Mouse (Mus musculus) mouse embryonic stem cell (cell line): ENCODE measurements around the gene Hoxa4.

Source experiments
- in situ Hi-C, 2 experiments: fragments of 300-500 bp; cut with MboI; formaldehyde crosslinking; loops; 1 replicate in 1 of 2; 3 replicates in 1 of 2; pipeline ENCODE4 v1.14.3; 2019 to 2020; ENCODE audit warnings: low sequenced_read_pairs in 2 of 2, low pct_unique_long_range_greater_than_20kb in 1 of 2, mixed read lengths in 1 of 2; ENCODE audit not compliant: unreplicated experiment in 1 of 2

The Hoxa4 gene

GRCm38 (mm10) chr6:52176391-52176790, 15.2 kb downstream of the Hoxa4 start:
- in situ Hi-C loops: no loop called here

DNA sequence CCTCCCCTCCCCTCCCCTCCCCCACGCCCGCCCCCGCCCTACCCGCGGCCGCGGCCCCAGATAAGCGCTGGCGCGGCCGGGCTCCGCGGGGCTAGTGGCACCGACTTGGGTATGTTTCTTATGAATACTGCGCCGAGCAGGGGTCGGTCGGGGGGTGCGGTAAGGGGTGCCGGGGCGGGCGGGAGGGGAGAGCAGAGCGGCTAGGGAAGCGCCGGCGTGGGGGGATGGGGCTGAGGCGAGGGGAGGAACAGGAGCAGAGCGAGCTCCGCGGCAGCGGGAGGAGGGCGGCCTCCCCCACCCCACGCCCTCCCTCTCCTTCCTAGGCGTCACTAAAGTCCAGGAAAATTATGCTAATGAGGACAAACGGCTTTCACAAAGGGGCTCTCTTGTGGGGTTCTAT, 15.7 kb downstream of the Hoxa4 start:
- in situ Hi-C loops: no loop called here

DNA sequence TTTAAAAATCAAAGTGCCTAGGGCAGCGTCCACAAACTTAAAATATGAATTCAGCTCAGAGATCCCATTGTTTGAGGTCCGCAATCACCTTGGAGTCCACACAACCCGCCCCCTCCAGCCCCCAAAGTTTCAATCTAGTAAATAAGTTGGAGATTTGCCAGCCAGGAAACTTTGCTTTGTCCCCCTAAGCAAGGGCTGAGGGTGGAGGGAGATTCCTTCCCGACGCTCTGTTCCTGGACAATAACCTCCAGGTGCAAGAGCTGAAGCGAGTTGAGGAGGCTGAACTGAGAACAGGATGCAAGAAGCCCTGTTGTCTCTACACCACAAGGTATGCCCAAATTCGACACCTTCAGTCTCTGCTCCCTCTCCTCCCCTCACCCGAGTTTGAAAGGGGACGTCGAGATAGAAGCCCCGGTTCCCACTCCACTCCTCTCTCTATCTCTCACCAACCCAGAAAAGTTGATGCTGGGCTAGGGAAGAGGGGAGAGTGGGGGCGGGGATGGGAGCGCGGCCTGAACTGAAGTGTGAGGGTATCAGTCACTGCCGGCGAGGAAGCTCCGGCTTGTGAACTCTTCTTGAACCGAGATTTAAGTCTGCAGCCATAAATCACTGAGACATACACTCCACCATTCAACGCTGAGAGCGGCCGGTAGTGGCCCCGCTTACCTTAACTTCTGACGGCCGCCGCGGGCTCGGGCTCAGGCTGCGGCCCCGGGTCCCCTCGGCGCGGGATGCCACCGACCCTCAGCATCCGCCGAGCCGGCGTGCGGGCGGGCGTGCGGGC, 16.4 kb downstream of the Hoxa4 start:
- in situ Hi-C loops: no loop called here

DNA sequence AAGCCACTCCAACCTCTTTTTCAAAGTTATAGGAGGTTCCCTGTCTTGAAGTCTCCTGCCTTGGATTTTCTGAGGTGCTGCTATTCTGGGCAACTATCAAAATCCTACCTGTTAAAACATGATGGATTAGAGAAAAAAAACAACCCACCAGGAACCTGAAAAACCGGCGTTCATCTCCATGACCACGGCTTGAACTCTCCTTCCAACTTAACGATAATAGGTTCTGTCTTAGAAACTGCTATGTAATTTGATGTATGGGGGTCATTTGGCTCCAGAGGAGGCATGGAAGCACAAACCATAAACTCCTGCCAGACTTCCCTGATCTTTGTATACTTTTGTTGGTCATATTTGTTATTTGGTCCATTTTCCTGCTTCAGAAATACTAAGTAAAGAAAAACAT, 17.9 kb downstream of the Hoxa4 start:
- in situ Hi-C loops: no loop called here

DNA sequence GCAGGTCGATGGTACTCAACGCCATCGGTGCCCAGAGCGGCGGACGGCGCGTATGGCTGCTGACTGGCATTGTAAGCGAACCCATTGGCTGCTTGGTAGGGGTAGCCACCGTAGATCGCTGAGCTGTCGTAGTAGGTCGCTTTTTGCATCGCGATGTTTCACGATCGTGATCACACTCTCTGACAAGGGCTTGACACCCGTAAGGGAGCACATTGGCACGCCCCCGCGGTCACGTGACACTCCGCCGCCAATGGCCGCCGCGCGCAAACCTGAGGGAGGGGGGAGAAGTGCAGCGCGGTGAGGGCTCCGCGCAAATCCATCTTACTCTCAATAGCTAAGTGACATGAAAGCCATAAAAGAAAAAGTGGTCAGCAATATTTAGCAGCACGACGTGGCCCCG, 19.1 kb downstream of the Hoxa4 start:
- in situ Hi-C loops: no loop called here

GRCm38 (mm10) chr6:52171938-52172337, 19.6 kb downstream of the Hoxa4 start:
- in situ Hi-C loops: no loop called here

DNA sequence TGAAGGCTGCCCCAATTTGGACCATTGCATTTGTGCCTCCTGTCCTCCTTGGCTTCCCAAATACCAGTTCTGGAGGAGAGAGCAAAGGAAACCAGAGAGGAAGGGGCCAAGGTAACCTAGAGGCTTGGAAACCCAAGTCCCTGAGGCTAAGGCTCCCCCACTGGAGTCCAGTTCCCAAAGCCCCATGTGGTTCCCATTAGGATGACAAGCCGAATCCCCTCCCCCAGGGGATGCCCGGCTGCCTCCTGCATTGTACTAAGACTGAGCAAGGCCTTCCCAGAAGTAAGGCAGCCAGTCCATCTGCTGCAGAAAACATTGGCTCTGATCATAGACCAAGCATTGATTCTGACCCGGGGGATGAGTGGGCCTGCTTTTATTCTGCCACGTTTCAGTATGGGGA, 20.2 kb downstream of the Hoxa4 start:
- in situ Hi-C loops: no loop called here

DNA sequence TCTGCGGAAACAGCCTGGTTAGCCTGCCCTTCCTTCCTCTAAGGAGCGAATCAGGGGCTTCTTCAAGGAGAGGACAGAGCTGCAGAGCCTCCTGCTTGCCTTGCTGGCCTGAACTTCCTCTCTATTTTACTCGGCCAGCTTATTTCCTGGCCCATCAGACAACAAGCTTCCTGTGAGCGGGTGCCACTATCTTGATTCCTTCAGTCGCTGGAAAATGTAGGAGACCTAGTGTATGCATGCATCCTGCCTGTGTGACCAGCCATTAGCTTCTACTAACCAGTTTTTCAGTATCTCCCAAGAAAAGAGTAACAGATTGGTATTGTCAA, 20.7 kb downstream of the Hoxa4 start:
- in situ Hi-C loops: no loop called here

DNA sequence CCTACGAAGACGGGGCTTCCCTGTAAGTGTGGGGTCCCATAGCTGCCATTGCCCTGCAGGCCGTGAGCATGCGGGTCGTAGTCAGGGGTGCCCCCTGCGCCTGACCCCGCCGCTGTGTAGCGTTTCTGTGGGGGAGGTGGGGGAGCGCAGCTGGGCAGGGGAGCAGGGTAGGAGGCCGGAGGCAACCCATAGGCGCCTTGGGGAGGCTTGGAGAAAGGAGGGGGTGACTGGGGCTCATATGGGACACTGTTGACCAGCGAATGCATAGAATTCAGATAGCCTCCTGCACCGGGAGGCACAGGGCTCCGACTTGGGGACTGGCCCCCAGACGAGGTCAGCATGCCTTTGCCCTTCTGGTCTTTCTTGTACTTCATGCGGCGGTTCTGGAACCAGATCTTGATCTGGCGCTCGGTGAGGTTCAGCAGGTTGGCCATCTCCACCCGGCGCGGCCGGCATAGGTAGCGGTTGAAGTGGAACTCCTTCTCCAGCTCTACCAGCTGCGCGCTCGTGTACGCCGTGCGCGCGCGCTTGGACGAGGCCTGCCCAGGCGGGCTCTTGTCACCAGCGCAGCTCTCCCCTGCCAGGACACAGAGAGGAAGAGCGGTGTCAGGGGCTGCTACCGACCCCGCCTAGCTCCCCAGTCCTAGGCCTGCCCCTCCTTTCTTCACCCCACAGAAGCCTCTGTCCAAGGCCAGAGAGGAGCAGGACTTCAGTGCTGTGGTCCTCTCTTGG, 21.2 kb downstream of the Hoxa4 start:
- in situ Hi-C loops: no loop called here

DNA sequence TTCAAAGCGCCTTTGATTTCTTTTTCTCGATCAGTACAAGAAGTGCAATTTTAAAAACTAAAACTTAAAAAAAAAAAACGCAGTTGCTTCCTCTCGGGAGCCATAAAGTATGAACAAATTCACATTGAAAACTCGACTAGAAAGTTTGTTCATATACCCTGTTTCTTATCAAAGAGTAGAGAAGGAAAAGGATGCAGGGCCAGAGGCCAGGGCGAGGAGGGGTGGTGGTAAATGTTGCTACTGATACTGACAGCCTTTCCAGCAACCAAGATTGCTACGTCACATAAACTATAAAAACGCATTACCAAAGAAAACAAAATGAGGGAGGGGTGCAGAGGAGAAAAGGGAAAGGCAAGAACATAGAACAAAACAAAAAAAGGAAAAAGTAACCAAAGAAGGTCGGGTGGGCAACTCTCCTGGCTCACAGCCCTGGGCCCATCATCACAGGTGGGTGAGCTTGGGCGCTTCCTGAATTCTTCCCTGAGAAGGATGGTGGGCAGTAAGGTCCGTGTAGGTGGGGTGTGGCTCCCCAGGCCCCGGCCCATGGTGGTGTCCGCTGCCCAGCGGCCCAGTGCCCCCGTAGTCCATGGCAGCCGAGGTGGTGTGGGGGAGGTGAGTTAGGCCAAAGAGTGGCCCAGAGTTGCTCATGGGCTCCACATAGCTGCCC, 21.9 kb downstream of the Hoxa4 start:
- in situ Hi-C loops: loop anchor here in 1 of 2 experiments (5.0 kb wide), 1 partner anchor 78 kb away; the partner anchor contains the start of gene Hoxa11

GRCm38 (mm10) chr6:52168191-52169055, 23.1 kb downstream of the Hoxa4 start:
- in situ Hi-C loops: loop anchor here in 1 of 2 experiments (5.0 kb wide), 1 partner anchor 79 kb away; the partner anchor contains the start of gene Hoxa11

GRCm38 (mm10) chr6:52167736-52168161, 23.8 kb downstream of the Hoxa4 start:
- in situ Hi-C loops: loop anchor here in 1 of 2 experiments (5.0 kb wide), 1 partner anchor 80 kb away; the partner anchor contains the start of gene Hoxa11

DNA sequence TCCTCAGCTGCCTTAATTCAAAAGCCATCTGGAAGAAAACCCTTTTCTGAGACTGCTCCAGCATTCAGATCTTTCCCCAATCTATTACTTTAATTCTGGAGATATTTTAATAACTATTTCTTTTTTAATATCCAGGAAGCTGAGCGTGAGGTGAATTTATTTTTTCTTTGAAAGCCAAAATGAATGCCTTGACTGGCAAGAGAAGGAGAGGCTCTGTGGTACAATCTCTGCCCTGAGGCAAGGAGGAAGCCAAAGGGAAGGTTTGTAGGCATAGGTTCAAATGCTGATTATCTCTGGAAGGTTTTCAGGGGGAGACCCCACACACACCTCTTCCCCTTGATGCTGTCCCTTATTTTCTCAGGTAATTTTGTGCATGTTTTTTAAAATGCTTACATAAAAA, 24.4 kb downstream of the Hoxa4 start:
- in situ Hi-C loops: loop anchor here in 1 of 2 experiments (5.0 kb wide), 1 partner anchor 80 kb away; the partner anchor contains the start of gene Hoxa11

DNA sequence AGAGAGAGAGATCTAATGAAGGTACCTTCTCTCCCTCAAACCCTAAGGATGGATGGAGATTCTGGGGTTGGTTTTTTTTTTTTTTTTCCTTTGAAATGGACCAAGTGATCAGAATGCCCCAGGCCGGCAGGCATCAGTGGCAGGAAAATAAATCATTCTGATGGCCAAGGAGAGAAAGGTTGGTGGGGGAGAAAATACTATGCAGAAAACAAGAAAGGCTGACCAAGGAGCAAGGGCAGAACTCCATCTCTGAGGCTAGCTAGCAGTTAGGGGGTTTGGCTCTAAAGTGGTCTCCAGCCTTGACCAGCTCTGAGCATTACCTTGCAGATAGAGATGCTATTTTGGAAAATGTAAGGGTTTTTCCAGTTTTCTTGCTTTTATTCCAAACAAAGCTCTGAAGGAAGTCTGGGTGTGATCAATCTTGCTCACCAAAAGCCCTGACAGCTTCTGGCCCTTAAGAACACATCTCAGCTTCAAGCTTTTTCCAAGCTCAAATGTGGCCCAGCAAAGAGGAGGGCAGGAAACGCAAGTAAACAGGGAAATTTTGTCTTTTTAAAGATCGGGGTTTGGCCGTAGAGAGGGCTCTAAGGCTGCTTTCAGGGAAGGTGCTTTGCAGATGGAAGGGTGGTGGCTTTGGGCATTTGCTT, 25.0 kb downstream of the Hoxa4 start:
- in situ Hi-C loops: loop anchor here in 1 of 2 experiments (5.0 kb wide), 1 partner anchor 81 kb away; the partner anchor contains the start of gene Hoxa11

GRCm38 (mm10) chr6:52165441-52166370, 25.8 kb downstream of the Hoxa4 start:
- in situ Hi-C loops: loop anchor here in 1 of 2 experiments (5.0 kb wide), 1 partner anchor 82 kb away; the partner anchor contains the start of gene Hoxa11

- in situ Hi-C loops: loop anchor here in 1 of 2 experiments (5.0 kb wide), 1 partner anchor 82 kb away; the partner anchor contains the start of gene Hoxa11
Measured at GRCm38 (mm10) chr6:52164626-52165440, 26.7 kb downstream of the Hoxa4 start, which contains the start of gene Hoxa2. Gene Hoxa2, minus strand, starts transcription at chr6:52164831.
